Mouse (Mus musculus) kidney, adult 9 months (tissue): Measurements from ENCODE around the gene Plin3.

Experiments used
- DNase-seq: peaks from one replicate; pipeline ENCODE4 v3.0.0; 2022

Plin3 gene

DNA sequence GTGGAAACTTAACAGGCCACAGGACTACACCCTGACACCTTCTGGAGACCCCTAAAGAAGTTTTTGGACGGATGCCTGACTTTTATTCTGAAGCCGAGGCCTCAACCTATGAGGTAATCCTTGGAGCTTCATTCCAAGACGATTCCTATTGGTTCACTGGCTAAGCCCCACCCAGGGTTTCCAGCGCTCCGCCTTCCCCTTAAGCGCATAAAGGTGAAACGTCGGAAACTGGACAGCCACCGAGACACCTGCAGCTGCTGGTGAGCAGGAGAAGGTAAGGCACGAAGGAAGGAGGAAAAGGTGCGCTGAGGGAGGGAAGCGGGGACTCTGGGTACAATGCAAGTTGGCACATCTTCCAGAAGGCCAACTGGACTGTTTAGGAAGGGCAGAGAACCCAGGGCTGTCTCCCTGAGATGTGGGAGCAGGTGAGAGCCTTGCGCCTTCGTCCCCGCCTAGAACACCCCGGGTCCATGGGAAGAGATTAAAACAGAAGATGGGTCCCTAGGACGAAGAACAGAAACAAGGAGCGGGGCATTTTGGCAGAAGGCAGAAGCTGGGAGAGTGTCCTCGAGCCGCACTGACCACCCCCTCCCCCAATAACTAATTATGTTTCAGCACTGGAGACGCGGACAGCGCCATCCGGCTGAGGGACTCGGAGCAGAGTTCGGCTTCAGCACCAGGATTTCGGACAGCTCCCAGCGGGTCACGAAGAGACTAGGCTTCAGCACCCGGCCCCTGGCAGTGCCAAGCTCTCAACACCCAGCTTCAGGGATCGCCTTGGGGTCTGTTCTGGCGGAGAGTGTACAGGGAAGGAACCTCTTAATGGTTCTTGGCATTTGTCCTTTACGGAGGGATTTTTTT is 50.9 kb downstream of the Plin3 start:
- peak; percentile 84 for DNase-seq

GRCm38 (mm10) chr17:56233818-56234469 is 58.7 kb downstream of the Plin3 start:
- DNase-seq: peak; percentile 77

- no peak for DNase-seq
These were observed 59.3 kb downstream of the Plin3 start for GRCm38 (mm10) chr17:56233389-56233788.

DNA sequence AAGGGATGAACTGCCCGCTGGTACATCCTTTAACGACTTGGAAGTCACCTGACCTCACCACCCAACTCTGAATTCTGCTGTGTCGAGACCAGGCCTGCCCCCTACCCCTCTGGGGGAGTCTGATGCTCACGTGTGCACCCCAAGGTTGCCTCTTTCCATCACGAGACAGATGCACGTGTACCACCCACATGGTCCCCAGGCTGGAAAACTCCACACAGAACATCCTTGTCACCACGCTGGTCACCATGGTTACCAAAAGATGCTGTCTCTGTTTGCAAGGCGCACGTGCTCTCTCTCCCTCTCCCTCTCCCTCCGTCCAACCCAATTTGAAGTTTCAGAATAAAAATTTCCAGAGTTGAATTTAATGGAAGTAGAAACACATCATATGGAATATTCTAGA is 62.7 kb downstream of the Plin3 start:
- no peak for DNase-seq
